Mouse (Mus musculus) cerebellum, adult 9-10 months (tissue): ENCODE results near the gene Fpgs.

Experiments
- DNase-seq: peaks from one replicate; pipeline ENCODE4 v3.0.0; 2022

Gene Fpgs

GRCm38 (mm10) chr2:32665853-32666252 lies 38.1 kb downstream of the Fpgs start:
- DNase-seq: no peak

GRCm38 (mm10) chr2:32665345-32665744 lies 38.6 kb downstream of the Fpgs start:
- no peak for DNase-seq

GRCm38 (mm10) chr2:32662291-32662690 lies 41.7 kb downstream of the Fpgs start:
- DNase-seq: no peak

DNA sequence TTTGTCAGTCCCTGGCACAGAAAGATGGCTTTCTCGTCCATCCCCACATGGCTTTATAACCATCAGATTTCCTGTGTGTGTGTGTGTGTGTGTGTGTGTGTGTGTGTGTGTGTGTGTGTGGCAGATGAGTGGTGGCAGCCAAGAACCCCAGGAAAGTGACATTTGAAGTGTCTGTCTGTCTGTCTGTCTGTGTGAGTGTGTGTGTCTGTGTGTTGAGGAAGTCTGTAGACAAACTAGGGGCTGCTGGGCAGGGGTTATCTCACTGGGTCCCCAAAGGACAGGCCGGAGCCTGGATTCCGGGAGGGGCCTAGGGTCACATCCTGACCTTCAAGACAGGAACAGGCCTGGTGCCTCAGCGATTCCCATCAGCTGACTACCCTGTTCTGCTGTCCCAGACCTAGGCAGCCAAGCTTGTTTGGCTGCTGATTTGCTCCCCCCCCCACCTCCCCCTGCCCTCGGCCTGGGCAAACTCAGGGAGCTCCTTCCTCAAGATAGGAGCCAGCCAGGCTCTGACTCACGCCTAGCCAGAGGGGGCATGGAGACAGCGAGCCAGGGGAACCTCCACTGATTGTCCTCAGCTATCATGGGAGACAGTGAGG lies 42.3 kb downstream of the Fpgs start:
- DNase-seq: no peak

GRCm38 (mm10) chr2:32658873-32659272 lies 45.1 kb downstream of the Fpgs start:
- no peak for DNase-seq

DNA sequence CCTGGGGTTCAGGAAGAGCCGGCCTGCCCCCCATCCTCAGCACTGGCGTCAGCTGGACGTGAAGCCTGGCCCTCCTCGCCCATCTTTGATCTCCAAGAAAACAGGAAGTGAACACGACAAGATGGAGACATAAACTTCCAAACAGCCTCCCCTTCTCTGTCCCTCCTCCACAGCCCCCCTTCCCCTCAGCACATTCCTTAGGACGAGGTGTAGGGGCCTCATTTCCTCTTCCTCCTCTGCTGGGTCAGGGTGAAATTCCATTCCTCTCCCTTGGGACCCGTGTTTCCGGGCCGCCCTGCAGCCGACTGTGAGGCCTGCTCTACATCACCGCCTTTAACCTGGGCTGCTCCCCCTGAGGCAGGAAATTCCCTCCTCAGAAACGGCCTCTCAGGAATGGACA lies 48.1 kb downstream of the Fpgs start:
- DNase-seq: no peak

DNA sequence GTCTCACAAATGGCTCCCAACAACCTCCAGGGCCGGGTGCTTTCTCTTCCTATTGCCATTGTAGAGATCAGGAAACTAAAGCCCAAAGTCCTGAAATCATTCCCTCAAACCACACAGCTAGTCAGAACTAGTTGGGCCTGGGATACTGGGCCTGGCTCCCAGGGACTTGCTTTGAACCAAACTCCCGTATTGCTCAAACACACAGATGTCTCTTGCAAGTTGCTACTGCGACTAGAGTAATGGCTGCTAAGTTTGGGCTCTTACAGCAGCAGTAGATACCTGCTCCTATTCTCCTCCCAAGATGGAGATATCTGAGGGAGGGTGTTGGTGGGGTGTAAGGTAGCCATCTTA lies 48.6 kb downstream of the Fpgs start:
- DNase-seq: no peak

DNA sequence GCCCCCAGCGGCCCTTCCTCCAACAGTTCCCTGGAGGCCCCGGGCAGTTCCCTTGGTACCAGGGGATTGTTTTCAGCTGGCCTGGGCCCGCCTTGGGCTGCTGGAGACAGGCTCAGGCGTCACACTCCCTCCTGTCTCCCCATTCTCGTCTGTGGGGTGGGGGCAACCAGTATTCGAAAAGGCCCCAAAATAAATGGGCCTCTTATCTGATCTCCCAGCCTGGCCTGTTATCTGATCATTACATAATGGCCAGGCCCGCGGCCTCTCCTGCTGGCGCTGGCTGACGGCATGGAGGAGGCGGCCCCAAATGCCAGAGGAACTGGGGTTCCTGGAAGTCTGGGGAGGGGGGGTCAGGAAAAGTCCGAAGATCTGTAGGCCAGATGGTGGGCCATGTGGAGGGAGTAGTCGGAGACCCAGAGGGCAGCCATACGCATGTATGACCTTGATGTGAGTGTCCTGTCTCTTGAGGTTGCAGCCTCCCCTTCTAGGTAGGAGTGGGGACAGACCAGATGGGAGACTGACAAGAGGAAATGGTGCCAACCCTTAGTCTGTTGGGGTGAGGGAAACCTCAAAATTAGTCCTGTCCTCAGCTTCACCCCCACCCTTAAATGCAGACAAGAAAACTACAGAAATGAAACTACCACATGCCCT lies 49.1 kb downstream of the Fpgs start:
- DNase-seq: no peak

DNA sequence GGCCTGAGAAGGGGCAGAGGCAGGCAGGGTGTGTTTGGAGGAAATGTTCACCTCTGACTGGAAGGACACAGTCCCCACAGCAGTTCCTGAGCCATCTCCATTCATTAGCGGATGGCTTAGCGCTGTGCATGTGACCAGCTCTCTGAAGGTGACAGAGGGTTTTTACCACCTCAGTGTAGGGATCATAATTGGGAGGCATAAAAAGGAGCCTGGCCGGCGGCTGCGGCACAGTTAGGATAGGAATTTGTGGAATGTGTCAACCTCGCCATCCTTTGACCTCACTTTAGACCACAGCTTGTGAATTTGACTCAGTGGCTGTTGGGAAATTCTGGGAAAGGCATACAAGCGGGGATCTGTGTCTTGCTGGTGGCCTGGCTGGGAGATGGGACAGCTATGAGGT lies 50.2 kb downstream of the Fpgs start:
- DNase-seq: no peak

GRCm38 (mm10) chr2:32647366-32647765 lies 56.6 kb downstream of the Fpgs start:
- no peak for DNase-seq

DNA sequence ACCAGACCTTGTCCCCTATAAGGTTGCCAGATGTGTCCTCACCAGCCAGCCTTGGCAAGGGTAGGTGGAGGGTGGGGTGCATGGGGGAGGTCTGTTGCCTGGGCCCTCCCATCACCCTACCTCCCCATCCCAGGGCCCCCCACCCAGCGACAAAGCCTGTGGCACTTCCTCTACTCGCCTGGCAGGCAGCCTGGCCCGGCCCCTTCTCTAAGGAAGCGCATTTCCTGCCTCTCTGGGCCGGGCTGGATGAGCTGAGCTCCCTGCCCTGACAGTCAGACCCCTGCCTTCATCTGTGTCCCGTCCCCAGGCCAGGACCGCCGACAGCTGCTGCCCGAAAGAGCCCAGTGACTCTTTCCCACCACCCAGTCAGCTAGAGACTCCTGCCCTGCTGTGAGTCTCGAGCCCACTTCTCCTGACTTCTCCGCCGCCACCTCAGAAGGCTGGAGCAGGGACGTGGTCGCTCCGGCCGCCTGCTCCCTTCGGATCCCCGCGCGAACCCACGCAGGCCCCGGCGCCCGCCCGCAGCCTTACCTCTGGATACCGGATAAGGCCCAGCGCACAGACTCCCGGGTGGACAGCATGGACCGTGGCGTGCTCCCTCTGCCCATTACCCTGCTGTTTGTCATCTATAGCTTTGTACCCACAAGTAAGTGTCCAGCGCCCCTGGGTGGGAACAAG lies 57.4 kb downstream of the Fpgs start, which contains the start of gene Eng:
Gene Eng, plus strand, starts transcription at position 217 of the 678 bp plus-strand sequence.
- no peak for DNase-seq

GRCm38 (mm10) chr2:32645647-32646046 lies 58.3 kb downstream of the Fpgs start:
- DNase-seq: no peak

DNA sequence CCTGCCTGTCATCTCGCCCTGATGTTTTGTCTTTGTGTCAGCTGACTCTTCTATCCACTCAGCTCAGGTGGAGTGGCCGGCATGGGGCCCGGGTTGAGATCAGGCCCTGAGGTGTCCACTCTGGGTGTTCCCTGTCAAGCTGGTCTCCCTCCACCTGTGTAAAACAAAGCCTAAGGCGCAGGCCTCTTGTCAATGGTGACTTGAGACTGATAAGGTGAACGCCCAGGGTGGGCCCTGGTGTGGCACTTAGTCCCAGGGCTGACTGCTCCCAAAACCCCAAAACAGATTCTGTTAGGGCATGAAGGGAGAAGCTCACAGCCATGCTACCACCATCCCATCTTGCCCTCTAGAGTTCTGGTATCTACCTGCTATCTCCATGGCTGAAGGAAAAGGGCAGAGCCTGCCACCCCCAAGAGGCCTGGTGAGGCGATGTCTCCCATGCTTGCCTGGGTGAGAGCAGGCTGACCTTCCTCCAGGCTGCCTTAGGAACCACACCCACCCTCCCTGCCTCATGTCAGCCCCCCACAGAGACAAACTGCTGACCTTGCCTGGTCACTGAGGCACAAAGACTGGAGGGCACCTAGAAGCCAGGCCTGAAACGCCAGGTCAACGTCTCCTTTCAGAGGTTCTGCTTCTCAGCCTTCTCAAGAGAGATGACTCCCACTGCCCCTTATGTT lies 59.0 kb downstream of the Fpgs start:
- no peak for DNase-seq

- DNase-seq: no peak
These were observed 59.9 kb downstream of the Fpgs start for GRCm38 (mm10) chr2:32644083-32644482.

DNA sequence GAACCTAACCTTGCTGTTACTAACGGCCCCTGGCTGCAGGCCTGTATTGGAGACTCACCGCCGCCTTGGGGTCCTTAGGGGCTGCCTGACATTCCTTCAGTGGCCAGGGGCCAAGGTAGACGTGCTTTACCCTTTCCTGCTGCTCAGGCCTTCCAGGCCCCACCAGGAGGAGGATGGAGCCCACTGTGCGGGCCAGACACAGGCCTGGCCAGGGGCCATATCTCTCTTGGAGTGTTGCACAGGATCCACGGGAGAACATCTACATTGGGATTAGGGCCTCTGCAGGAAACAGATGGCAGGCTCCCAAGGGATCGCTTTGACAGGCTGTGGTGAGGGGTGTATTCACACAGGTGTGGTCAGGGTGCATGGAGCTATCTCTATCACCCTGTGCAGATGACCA lies 61.1 kb downstream of the Fpgs start:
- no peak for DNase-seq

GRCm38 (mm10) chr2:32641810-32642209 lies 62.1 kb downstream of the Fpgs start:
- no peak for DNase-seq

DNA sequence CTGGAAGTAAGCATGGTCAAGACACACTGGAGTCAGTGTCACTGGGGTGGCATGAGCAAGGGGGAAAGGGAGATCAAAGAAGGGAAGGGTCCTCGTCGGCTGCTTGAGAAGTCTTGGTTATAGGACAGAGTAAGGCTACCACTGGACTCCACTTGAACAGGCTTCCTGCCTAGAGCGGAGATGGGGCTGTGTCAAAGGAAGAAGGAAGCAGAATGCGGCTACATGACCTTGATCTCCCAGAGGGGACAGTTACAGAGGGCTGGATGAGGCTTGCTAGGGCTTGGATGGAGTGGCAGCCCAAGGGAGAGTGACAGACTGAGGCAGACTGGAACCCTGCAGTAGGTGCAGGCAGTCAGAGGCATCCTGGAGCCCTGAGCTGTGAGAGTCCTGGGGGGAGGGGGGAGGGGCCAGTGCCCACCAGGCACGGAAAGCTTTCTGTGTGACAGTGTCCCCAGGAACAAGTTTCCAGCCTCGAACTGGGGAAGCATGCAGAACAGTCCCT lies 63.3 kb downstream of the Fpgs start:
- DNase-seq: no peak

GRCm38 (mm10) chr2:32639632-32640031 lies 64.3 kb downstream of the Fpgs start:
- DNase-seq: no peak

- no peak for DNase-seq
These were observed 66.1 kb downstream of the Fpgs start for GRCm38 (mm10) chr2:32637778-32638281.

- no peak for DNase-seq
These were observed 67.3 kb downstream of the Fpgs start for GRCm38 (mm10) chr2:32636617-32637016.

DNA sequence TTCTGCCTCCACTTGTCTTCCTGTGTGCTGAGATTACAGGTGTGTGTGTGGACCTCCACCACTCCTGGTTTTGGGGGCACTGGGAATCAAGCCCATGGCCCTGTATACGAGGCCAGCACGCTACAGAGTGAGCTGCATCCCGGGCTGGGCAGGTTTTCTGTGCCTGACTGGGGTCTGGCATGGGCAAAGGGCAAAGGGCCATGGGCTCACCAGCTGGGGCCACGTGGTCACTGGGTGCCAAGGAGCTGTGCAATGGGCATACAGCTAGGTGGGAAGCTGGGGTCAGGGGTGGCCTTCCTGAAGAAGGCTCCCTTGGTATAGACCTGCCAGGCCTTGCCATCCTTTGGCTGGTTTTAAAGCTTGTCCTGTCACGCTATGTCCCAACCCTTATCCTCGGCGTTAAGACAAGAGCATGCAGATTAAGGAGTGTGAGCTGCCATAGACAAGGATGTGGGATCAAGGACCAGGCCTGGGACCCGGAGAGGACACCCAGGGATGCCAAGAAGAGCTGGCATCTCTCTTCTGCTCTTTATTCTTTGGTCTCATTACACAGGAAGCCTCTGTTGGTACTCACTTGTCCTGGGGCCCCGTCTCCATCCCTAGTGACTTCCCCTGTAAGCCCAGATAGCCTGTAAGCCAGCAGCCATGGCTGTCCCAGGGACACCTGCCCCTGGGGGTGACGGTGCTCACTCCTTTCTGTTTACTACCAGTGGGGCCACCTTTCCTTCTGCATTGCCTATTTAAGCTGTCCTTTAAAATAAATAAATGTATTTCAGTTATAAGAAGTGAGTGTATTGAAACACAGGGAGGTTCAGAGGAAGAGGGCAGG lies 69.5 kb downstream of the Fpgs start:
- no peak for DNase-seq

DNA sequence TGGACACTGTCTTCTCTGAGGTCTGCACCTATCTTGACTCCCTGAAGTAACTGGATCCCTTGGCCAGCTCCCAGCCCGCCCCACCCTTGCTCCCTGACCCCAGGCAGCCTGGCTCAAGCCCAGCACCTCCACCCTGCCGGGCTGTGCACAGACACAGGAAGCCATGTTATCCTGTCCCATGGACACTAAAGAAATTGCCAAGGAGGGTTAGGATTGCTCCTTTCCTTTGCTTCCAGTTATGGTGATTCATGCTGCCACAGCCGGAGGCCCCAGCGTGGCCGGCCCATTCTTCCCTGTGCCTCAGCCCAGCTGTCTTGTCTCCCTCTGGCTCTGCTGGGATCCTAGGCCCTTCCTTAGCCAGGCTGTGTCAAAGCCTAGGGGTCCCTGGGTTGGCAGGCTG lies 70.3 kb downstream of the Fpgs start:
- DNase-seq: no peak
